Mouse (Mus musculus): ENCODE results near the gene Apobec2.

GRCm38 (mm10) chr17:48432158-48432980, at the start of gene Apobec2:
- TF ChIP-seq CTCF (IDR thresholded peaks at IDR 0.05; ENCODE audit: extremely low read depth, insufficient read depth, low read length) (no peak), POLR2A (IDR thresholded peaks at IDR 0.05; ENCODE audit: extremely low read depth, insufficient read depth, low read length) (no peak)

Measured in cortical plate, adult 2 months (tissue).